Mouse (Mus musculus): ENCODE measurements around the gene Rora.

GRCm38 (mm10) chr9:69371046-69371724, 717.6 kb downstream of the Rora start:
- TF ChIP-seq POLR2A (IDR thresholded peaks at IDR 0.05; ENCODE audit: control insufficient read depth, low read depth, low read length) (no peak), CTCF (IDR thresholded peaks at IDR 0.05; ENCODE audit: control insufficient read depth, insufficient read depth, insufficient replicate concordance, low read depth, low read length) (no peak)
